In genomic region chr14:79821352-79822010, GRCm38 (mm10) we compare ENCODE assay signal across 22 mouse cellular contexts. TPM values are rescaled to one million over a fixed set of nuclear protein-coding genes. Genes with fewer than 3 reads are reported as not detected.
DNase-seq lines count a peak whose midpoint lies in the region; ATAC-seq and TF ChIP-seq lines count a peak whose summit lies in the region.
"Had no signal": no experiment of that assay in that cellular context is flagged by ENCODE, and none has a peak within 500 bp of the region (broad histone marks: within the 10 kb centered on the region; RNA-seq: fewer than 3 reads in every experiment).

No protein-coding gene starts in this region.

- no peak overlapping the region for H3K9ac ChIP-seq in forebrain, embryonic 11.5 days (ENCODE audit: low read length)
- no peak overlapping the region for H3K9ac ChIP-seq in midbrain, embryonic 12.5 days (replicated peaks)
- no peak overlapping the region for H3K9ac ChIP-seq in midbrain, postnatal 0 days (replicated peaks; ENCODE audit: low read length, poor library complexity, severe bottlenecking)
- H3K9ac ChIP-seq in midbrain, embryonic 13.5 days (replicated peaks): no peak overlapping the region
- no peak overlapping the region for H3K9ac ChIP-seq in kidney, embryonic 16.5 days (replicated peaks; ENCODE audit: low read length)
- H3K9ac ChIP-seq: embryonic facial prominence, embryonic 15.5 days; heart, embryonic 15.5 days; limb, embryonic 12.5 days; liver, postnatal 0 days; stomach, embryonic 15.5 days had no signal

- DNase-seq in forebrain, embryonic 11.5 days (ENCODE audit: low spot score): no peak
- no peak for DNase-seq in forebrain, embryonic 10.5 days (ENCODE audit: extremely low spot score, low spot score)
- no peak for DNase-seq in midbrain, postnatal 0 days (ENCODE audit: low spot score)
- DNase-seq: adrenal gland, postnatal 14 days; cerebellum, adult 9-11 months; heart, postnatal 4 days; kidney, postnatal 4 days; liver, postnatal 0 days; thymus, postnatal 36 days had no signal

- no peaks in the 10 kb centered on the region for H3K27me3 ChIP-seq in forebrain, embryonic 11.5 days (ENCODE audit: control insufficient read depth, insufficient read depth, low read length)
- H3K27me3 ChIP-seq in forebrain, embryonic 10.5 days (ENCODE audit: poor library complexity, severe bottlenecking): no peaks in the 10 kb centered on the region
- peaks cover 23% of the 10 kb centered on the region for H3K27me3 ChIP-seq in midbrain, embryonic 12.5 days
- H3K27me3 ChIP-seq in midbrain, postnatal 0 days (ENCODE audit: insufficient read depth, low read length): no peaks in the 10 kb centered on the region
- peaks cover 8% of the 10 kb centered on the region; the same call in 1 of the 2 replicates for H3K27me3 ChIP-seq in midbrain, embryonic 13.5 days
- H3K27me3 ChIP-seq in kidney, embryonic 16.5 days (ENCODE audit: insufficient read depth, low read length): no peaks in the 10 kb centered on the region
- H3K27me3 ChIP-seq: embryonic facial prominence, embryonic 15.5 days; heart, embryonic 15.5 days; limb, embryonic 12.5 days; stomach, embryonic 15.5 days had no signal

- ATAC-seq in forebrain, embryonic 11.5 days (replicated peaks; ENCODE audit: low FRiP score): peak; percentile 39; the same call in 1 of the 2 replicates
- 0 out of 2 replicates have a peak, but pooled peaks have one; percentile 10 for ATAC-seq in midbrain, embryonic 12.5 days (ENCODE audit: low FRiP score, low read depth)
- ATAC-seq in midbrain, postnatal 0 days (ENCODE audit: low FRiP score): no peak; the same call in 1 of the 2 replicates
- no peak for ATAC-seq in midbrain, embryonic 13.5 days
- ATAC-seq in kidney, embryonic 16.5 days (ENCODE audit: low FRiP score, low TSS enrichment): no peak
- no peak for ATAC-seq in frontal cortex, adult (ENCODE audit: low TSS enrichment)
- ATAC-seq: intestine, embryonic 16.5 days; liver, postnatal 0 days; lung, postnatal 0 days had no signal

- H3K4me1 ChIP-seq in forebrain, embryonic 11.5 days (replicated peaks; ENCODE audit: control insufficient read depth, insufficient read depth, low read length): peaks cover 9% of the 10 kb centered on the region; the same call in 1 of the 2 replicates
- H3K4me1 ChIP-seq in forebrain, embryonic 10.5 days: peaks cover 22% of the 10 kb centered on the region
- peaks cover 24% of the 10 kb centered on the region for H3K4me1 ChIP-seq in midbrain, embryonic 12.5 days
- peaks cover 3% of the 10 kb centered on the region; the same call in 1 of the 2 replicates for H3K4me1 ChIP-seq in midbrain, postnatal 0 days (ENCODE audit: insufficient read depth, low read length)
- H3K4me1 ChIP-seq in midbrain, embryonic 13.5 days (replicated peaks): peaks cover 23% of the 10 kb centered on the region
- no peaks in the 10 kb centered on the region for H3K4me1 ChIP-seq in kidney, embryonic 16.5 days (ENCODE audit: insufficient read depth, low read length)
- H3K4me1 ChIP-seq: embryonic facial prominence, embryonic 15.5 days; stomach, embryonic 15.5 days had no signal

- no peaks in the 10 kb centered on the region for H3K9me3 ChIP-seq in forebrain, embryonic 11.5 days (ENCODE audit: control insufficient read depth, low read length)
- no peaks in the 10 kb centered on the region for H3K9me3 ChIP-seq in forebrain, embryonic 10.5 days
- H3K9me3 ChIP-seq in midbrain, embryonic 12.5 days: no peaks in the 10 kb centered on the region
- H3K9me3 ChIP-seq in midbrain, postnatal 0 days (ENCODE audit: low read length): no peaks in the 10 kb centered on the region
- H3K9me3 ChIP-seq in midbrain, embryonic 13.5 days: no peaks in the 10 kb centered on the region
- H3K9me3 ChIP-seq in kidney, embryonic 16.5 days (ENCODE audit: low read length): no peaks in the 10 kb centered on the region
- H3K9me3 ChIP-seq: embryonic facial prominence, embryonic 15.5 days; heart, embryonic 15.5 days; limb, embryonic 12.5 days; stomach, embryonic 15.5 days had no signal

- no peak for TF ChIP-seq CTCF in midbrain, postnatal 0 days (IDR thresholded peaks at IDR 0.05)

- no peak overlapping the region for H3K4me3 ChIP-seq in forebrain, embryonic 11.5 days (ENCODE audit: low read depth, low read length)
- no peak overlapping the region for H3K4me3 ChIP-seq in forebrain, embryonic 10.5 days
- H3K4me3 ChIP-seq in midbrain, embryonic 12.5 days: no peak overlapping the region
- H3K4me3 ChIP-seq in midbrain, postnatal 0 days (ENCODE audit: low read depth, low read length): no peak overlapping the region
- no peak overlapping the region for H3K4me3 ChIP-seq in midbrain, embryonic 13.5 days (replicated peaks)
- H3K4me3 ChIP-seq in kidney, embryonic 16.5 days (ENCODE audit: low read length): no peak overlapping the region
- H3K4me3 ChIP-seq: embryonic facial prominence, embryonic 15.5 days; heart, embryonic 15.5 days; limb, embryonic 12.5 days; stomach, embryonic 15.5 days had no signal

- WGBS in forebrain, embryonic 11.5 days: 68% methylated on average over 5 of the region's 5 CpGs
- 78% methylated on average over 5 of the region's 5 CpGs for WGBS in forebrain, embryonic 10.5 days
- 64% methylated on average over 5 of the region's 5 CpGs for WGBS in midbrain, embryonic 12.5 days
- 54% methylated on average over 5 of the region's 5 CpGs for WGBS in midbrain, postnatal 0 days
- 57% methylated on average over 5 of the region's 5 CpGs for WGBS in midbrain, embryonic 13.5 days
- 77% methylated on average over 5 of the region's 5 CpGs for WGBS in kidney, embryonic 16.5 days

- H3K27ac ChIP-seq in forebrain, embryonic 11.5 days (ENCODE audit: low read depth, low read length): no peak overlapping the region
- no peak overlapping the region for H3K27ac ChIP-seq in forebrain, embryonic 10.5 days
- 0 out of 2 replicates have a peak overlapping the region, but pooled peaks have one; percentile 25 for H3K27ac ChIP-seq in midbrain, embryonic 12.5 days (replicated peaks)
- no peak overlapping the region for H3K27ac ChIP-seq in midbrain, postnatal 0 days (ENCODE audit: low read depth, low read length)
- peak overlapping the region; percentile 31 for H3K27ac ChIP-seq in midbrain, embryonic 13.5 days
- H3K27ac ChIP-seq in kidney, embryonic 16.5 days (ENCODE audit: low read length): no peak overlapping the region
- H3K27ac ChIP-seq: embryonic facial prominence, embryonic 15.5 days; heart, embryonic 15.5 days; limb, embryonic 12.5 days; macrophage; stomach, embryonic 15.5 days had no signal

- H3K4me2 ChIP-seq in forebrain, embryonic 11.5 days (ENCODE audit: low read depth, low read length, severe bottlenecking): no peak overlapping the region
- H3K4me2 ChIP-seq in midbrain, embryonic 12.5 days (replicated peaks): no peak overlapping the region
- H3K4me2 ChIP-seq in midbrain, postnatal 0 days (ENCODE audit: low read depth, low read length, poor library complexity, severe bottlenecking): no peak overlapping the region
- H3K4me2 ChIP-seq in midbrain, embryonic 13.5 days (replicated peaks): no peak overlapping the region
- H3K4me2 ChIP-seq in kidney, embryonic 16.5 days (replicated peaks; ENCODE audit: low read depth, low read length): no peak overlapping the region
- H3K4me2 ChIP-seq: embryonic facial prominence, embryonic 15.5 days; limb, embryonic 12.5 days; liver, embryonic 11.5 days; stomach, embryonic 15.5 days had no signal

- no peaks in the 10 kb centered on the region for H3K36me3 ChIP-seq in forebrain, embryonic 11.5 days (ENCODE audit: control insufficient read depth, insufficient read depth, low read length)
- no peaks in the 10 kb centered on the region for H3K36me3 ChIP-seq in forebrain, embryonic 10.5 days (replicated peaks)
- H3K36me3 ChIP-seq in midbrain, embryonic 12.5 days: no peaks in the 10 kb centered on the region
- H3K36me3 ChIP-seq in midbrain, postnatal 0 days (ENCODE audit: insufficient read depth, low read length): no peaks in the 10 kb centered on the region
- no peaks in the 10 kb centered on the region for H3K36me3 ChIP-seq in midbrain, embryonic 13.5 days
- H3K36me3 ChIP-seq in kidney, embryonic 16.5 days (ENCODE audit: insufficient read depth, low read length): no peaks in the 10 kb centered on the region
- H3K36me3 ChIP-seq: embryonic facial prominence, embryonic 15.5 days; heart, embryonic 15.5 days; limb, embryonic 12.5 days; stomach, embryonic 15.5 days had no signal

RNA-seq across cellular contexts. Expression of gene Pcdh8, which starts 50.4 kb away (rescaled TPM):
- polyA plus RNA-seq in forebrain, embryonic 11.5 days (2014; fragmentation: Nextera tagmentation; extraction: Ambion mirVana): 11.4 and 13.7 TPM in 2 replicates
- 3.7 and 4.1 TPM in 2 replicates for polyA plus RNA-seq in forebrain, embryonic 10.5 days (2016; fragmentation: Nextera tagmentation; extraction: Ambion mirVana)
- 70.7 and 73.6 TPM in 2 replicates for polyA plus RNA-seq in midbrain, embryonic 12.5 days (2016; fragmentation: Nextera tagmentation; extraction: Ambion mirVana)
- total RNA-seq in midbrain, postnatal 0 days (2014; rRNA removed): 149 and 150 TPM in 2 replicates
- polyA plus RNA-seq in midbrain, postnatal 0 days (2015; fragmentation: Nextera tagmentation; extraction: Ambion mirVana): 49.3 and 50.2 TPM in 2 replicates
- 39.3 and 52.7 TPM in 2 replicates for polyA plus RNA-seq in midbrain, embryonic 13.5 days (2015; fragmentation: Nextera tagmentation; extraction: Ambion mirVana)
- polyA plus RNA-seq in kidney, embryonic 16.5 days (2015; fragmentation: Nextera tagmentation; extraction: Ambion mirVana): 1.6 and 1.9 TPM in 2 replicates
- total RNA-seq: common myeloid progenitor, adult 5-6 weeks had no signal
- polyA plus RNA-seq: liver, postnatal 0 days; lung, postnatal 0 days; macrophage had no signal

Comparison
In these comparisons a context has a peak if more than half of its experiments do, and no peak if none do; other contexts are left out.
1. ATAC-seq: peak in forebrain, embryonic 11.5 days (single experiment) and midbrain, embryonic 12.5 days (single experiment); none in midbrain, postnatal 0 days (single experiment), midbrain, embryonic 13.5 days (single experiment), kidney, embryonic 16.5 days (single experiment) and frontal cortex, adult (single experiment).
2. H3K27ac ChIP-seq: peak in midbrain, embryonic 12.5 days (single experiment) and midbrain, embryonic 13.5 days (single experiment); none in forebrain, embryonic 11.5 days (single experiment), forebrain, embryonic 10.5 days (single experiment), midbrain, postnatal 0 days (single experiment) and kidney, embryonic 16.5 days (single experiment).